Mouse (Mus musculus): ENCODE results near the gene Sptlc3. TPM values are rescaled to one million over a fixed set of nuclear protein-coding genes. Genes with fewer than 3 reads are reported as not detected.
A peak's percentile ranks its signal among the peaks of the same experiment; 100 is the strongest.

Sptlc3 gene
- 5.6 and 6.2 TPM in 2 replicates for polyA plus RNA-seq (2014; fragmentation: Nextera tagmentation; extraction: Ambion mirVana)

DNA sequence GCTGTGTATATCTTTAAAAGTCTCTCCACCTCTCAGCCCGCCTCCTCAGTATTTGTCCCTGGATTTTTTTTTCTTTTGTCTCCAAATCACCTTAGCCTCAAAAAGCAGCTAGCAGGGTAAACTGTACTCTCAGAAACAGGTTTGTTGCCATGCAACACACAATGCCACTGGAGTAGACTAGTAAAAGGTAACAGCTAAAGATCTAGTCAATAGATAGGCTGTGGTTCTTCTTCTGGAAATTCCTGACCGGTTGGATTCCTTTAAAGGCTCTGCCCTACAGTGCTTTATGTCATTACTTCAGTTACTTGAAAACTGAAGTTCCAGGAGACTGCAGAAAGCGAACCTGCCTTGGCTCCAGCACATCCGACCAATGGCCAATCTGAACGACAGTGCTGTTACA is at the start of gene Sptlc3:
TSS of gene Sptlc3 (plus strand) at position 78 of the 400 bp plus-strand sequence.
- peak; percentile 63; the same call in 1 of the 2 replicates for ATAC-seq (ENCODE audit: insufficient number of reproducible peaks, insufficient read depth, low FRiP score, low read depth)
- Histone ChIP-seq H3K36me3 (ENCODE audit: control insufficient read depth, insufficient read depth, low read length) (no peaks in the 10 kb centered on the region), H3K9me3 (ENCODE audit: control insufficient read depth, low read depth, low read length) (no peaks in the 10 kb centered on the region), H3K4me3 (ENCODE audit: low read depth, low read length) (no peak within 1 kb of the TSS; the same call in 1 of the 2 replicates), H3K27ac (ENCODE audit: low read length) (no peak within 1 kb of the TSS), H3K4me2 (replicated peaks; ENCODE audit: low read depth, low read length) (no peak within 1 kb of the TSS), H3K9ac (replicated peaks; ENCODE audit: low read depth, low read length) (no peak within 1 kb of the TSS), H3K27me3 (ENCODE audit: control insufficient read depth, insufficient read depth, low read length) (no peaks in the 10 kb centered on the region), H3K4me1 (ENCODE audit: control insufficient read depth, insufficient read depth, low read length) (no peaks in the 10 kb centered on the region)
- 50% methylated on average over 5 of the region's 5 CpGs for WGBS

DNA sequence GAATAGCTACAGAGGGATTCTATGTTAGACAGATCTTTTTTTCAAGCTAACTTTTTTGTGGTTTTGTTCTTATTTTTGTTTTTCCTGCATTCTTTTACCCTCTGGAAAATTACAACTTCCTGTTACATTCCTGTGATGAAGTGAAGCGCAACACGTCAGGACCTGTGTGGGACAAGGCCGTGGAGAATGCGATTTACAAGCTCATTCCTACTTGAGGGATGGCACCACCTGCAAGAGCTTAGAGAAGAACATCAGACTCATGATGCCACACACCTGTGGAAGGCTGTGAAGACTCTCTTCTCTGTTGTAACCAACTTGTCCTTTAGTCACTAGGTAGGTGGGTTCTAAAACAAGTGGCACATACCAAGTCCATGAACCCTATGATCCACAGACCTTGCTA is 26.0 kb upstream of the Sptlc3 start:
- WGBS = 81% methylated on average over 4 of the region's 4 CpGs
- Histone ChIP-seq H3K27me3 (ENCODE audit: control insufficient read depth, insufficient read depth, low read length) (no peaks in the 10 kb centered on the region), H3K36me3 (ENCODE audit: control insufficient read depth, insufficient read depth, low read length) (no peaks in the 10 kb centered on the region), H3K4me1 (ENCODE audit: control insufficient read depth, insufficient read depth, low read length) (no peaks in the 10 kb centered on the region), H3K9ac (replicated peaks; ENCODE audit: low read depth, low read length) (no peak overlapping the region), H3K27ac (ENCODE audit: low read length) (no peak overlapping the region), H3K4me2 (replicated peaks; ENCODE audit: low read depth, low read length) (no peak overlapping the region), H3K4me3 (ENCODE audit: low read depth, low read length) (no peak overlapping the region), H3K9me3 (ENCODE audit: control insufficient read depth, low read depth, low read length) (no peaks in the 10 kb centered on the region)
- no peak for ATAC-seq (ENCODE audit: insufficient number of reproducible peaks, insufficient read depth, low FRiP score, low read depth)

DNA sequence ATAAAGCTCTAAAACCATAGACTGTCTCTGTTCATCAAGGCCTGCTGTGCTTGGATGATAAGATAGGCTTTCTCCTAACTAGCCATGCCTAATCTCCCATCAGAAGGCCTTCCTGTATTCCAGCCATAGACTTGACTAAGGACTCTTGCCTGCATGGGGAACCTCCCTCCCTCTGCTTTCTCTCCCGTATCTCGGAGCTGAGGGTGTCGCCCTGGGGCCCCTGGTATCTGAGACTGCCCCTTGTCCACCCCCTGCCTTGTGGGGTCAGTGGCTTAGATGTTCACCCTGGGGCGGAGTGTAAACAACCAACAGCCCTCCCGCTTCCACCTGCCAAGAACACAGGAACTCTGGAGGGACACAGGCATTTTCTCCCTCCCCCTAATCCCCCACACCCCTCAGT is 5.0 kb upstream of the Sptlc3 start:
- Histone ChIP-seq H3K4me1 (ENCODE audit: control insufficient read depth, insufficient read depth, low read length) (no peaks in the 10 kb centered on the region), H3K27me3 (ENCODE audit: control insufficient read depth, insufficient read depth, low read length) (no peaks in the 10 kb centered on the region), H3K27ac (ENCODE audit: low read length) (no peak overlapping the region), H3K9me3 (ENCODE audit: control insufficient read depth, low read depth, low read length) (no peaks in the 10 kb centered on the region), H3K4me3 (ENCODE audit: low read depth, low read length) (no peak overlapping the region), H3K36me3 (ENCODE audit: control insufficient read depth, insufficient read depth, low read length) (no peaks in the 10 kb centered on the region), H3K4me2 (replicated peaks; ENCODE audit: low read depth, low read length) (no peak overlapping the region), H3K9ac (replicated peaks; ENCODE audit: low read depth, low read length) (no peak overlapping the region)
- ATAC-seq (ENCODE audit: insufficient number of reproducible peaks, insufficient read depth, low FRiP score, low read depth) = no peak
- 42% methylated on average over 5 of the region's 5 CpGs for WGBS

GRCm38 (mm10) chr2:139494629-139495028 is 916 bp downstream of the Sptlc3 start:
- no peaks in the 10 kb centered on the region for H3K9me3 ChIP-seq (ENCODE audit: control insufficient read depth, low read depth, low read length)
- WGBS = 28% methylated on average over 5 of the region's 5 CpGs
- no peak overlapping the region for H3K9ac ChIP-seq (replicated peaks; ENCODE audit: low read depth, low read length)
- H3K27me3 ChIP-seq (ENCODE audit: control insufficient read depth, insufficient read depth, low read length) = no peaks in the 10 kb centered on the region
- no peak overlapping the region for H3K27ac ChIP-seq (ENCODE audit: low read length)
- H3K4me1 ChIP-seq (ENCODE audit: control insufficient read depth, insufficient read depth, low read length) = no peaks in the 10 kb centered on the region
- no peak overlapping the region for H3K4me2 ChIP-seq (replicated peaks; ENCODE audit: low read depth, low read length)
- no peak for ATAC-seq (ENCODE audit: insufficient number of reproducible peaks, insufficient read depth, low FRiP score, low read depth)
- no peaks in the 10 kb centered on the region for H3K36me3 ChIP-seq (ENCODE audit: control insufficient read depth, insufficient read depth, low read length)
- H3K4me3 ChIP-seq (ENCODE audit: low read depth, low read length) = no peak overlapping the region; the same call in 1 of the 2 replicates

DNA sequence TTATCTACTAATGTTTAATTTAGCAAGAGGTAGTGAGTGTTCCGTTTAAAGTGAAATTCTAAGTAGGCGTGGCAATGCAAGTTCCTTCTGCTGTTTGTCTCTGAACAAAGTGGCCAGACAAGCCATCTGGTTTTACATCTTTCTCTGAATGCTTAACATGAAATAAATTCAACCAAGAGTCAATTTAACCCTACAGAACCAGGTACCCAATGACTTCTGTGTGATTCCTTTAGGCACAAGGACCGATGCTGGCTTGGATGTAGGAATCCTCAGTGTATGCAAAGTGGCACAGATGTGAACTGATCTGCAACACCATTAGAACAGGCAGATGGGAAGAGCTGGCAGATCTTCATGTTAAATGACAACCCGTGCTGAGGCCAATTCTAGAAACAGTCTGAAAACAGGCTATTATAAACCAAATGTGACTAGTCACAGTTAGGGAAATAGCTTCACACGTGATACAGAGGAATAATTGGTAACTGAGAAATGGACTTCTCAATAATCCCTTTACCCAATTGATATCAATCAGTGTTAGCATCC is 68.3 kb downstream of the Sptlc3 start:
- Histone ChIP-seq H3K9me3 (ENCODE audit: control insufficient read depth, low read depth, low read length) (no peaks in the 10 kb centered on the region), H3K4me3 (ENCODE audit: low read depth, low read length) (no peak overlapping the region), H3K27me3 (ENCODE audit: control insufficient read depth, insufficient read depth, low read length) (no peaks in the 10 kb centered on the region), H3K9ac (replicated peaks; ENCODE audit: low read depth, low read length) (no peak overlapping the region), H3K36me3 (ENCODE audit: control insufficient read depth, insufficient read depth, low read length) (no peaks in the 10 kb centered on the region), H3K27ac (ENCODE audit: low read length) (no peak overlapping the region), H3K4me1 (ENCODE audit: control insufficient read depth, insufficient read depth, low read length) (no peaks in the 10 kb centered on the region), H3K4me2 (replicated peaks; ENCODE audit: low read depth, low read length) (no peak overlapping the region)
- no peak for ATAC-seq (ENCODE audit: insufficient number of reproducible peaks, insufficient read depth, low FRiP score, low read depth)
- WGBS = 76% methylated on average over 5 of the region's 5 CpGs

GRCm38 (mm10) chr2:139579280-139579679 is 85.6 kb downstream of the Sptlc3 start:
- H3K4me1 ChIP-seq (ENCODE audit: control insufficient read depth, insufficient read depth, low read length) = no peaks in the 10 kb centered on the region
- no peaks in the 10 kb centered on the region for H3K9me3 ChIP-seq (ENCODE audit: control insufficient read depth, low read depth, low read length)
- no peak overlapping the region for H3K9ac ChIP-seq (replicated peaks; ENCODE audit: low read depth, low read length)
- no peak overlapping the region for H3K27ac ChIP-seq (ENCODE audit: low read length)
- no peaks in the 10 kb centered on the region for H3K27me3 ChIP-seq (ENCODE audit: control insufficient read depth, insufficient read depth, low read length)
- no peak overlapping the region for H3K4me3 ChIP-seq (ENCODE audit: low read depth, low read length)
- no peak for ATAC-seq (ENCODE audit: insufficient number of reproducible peaks, insufficient read depth, low FRiP score, low read depth)
- no peak overlapping the region for H3K4me2 ChIP-seq (replicated peaks; ENCODE audit: low read depth, low read length)
- 12% methylated on average over 3 of the region's 3 CpGs for WGBS
- no peaks in the 10 kb centered on the region for H3K36me3 ChIP-seq (ENCODE audit: control insufficient read depth, insufficient read depth, low read length)

DNA sequence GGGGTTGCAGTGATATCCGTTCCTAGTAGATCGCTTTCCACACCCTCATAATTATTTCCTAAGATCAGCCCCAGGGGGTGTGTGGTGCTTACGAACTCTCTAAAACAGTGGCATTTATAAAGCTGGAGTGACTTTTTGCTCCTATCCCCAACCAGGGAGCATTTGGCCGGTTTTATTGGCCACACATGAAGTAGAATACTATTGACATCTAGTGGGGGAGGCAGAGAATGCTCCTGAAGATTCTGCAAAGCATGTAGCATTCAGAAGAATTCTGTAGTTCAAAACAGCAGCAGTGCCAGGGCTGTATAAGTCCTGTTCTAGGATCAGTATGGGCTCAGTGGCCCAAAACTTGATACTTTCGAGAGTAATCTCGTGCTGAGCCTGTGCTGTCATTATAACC is 89.1 kb downstream of the Sptlc3 start:
- no peak overlapping the region for H3K9ac ChIP-seq (replicated peaks; ENCODE audit: low read depth, low read length)
- H3K4me2 ChIP-seq (replicated peaks; ENCODE audit: low read depth, low read length) = no peak overlapping the region
- H3K9me3 ChIP-seq (ENCODE audit: control insufficient read depth, low read depth, low read length) = no peaks in the 10 kb centered on the region
- WGBS = 30% methylated on average over 6 of the region's 6 CpGs
- H3K4me3 ChIP-seq (ENCODE audit: low read depth, low read length) = no peak overlapping the region
- H3K4me1 ChIP-seq (ENCODE audit: control insufficient read depth, insufficient read depth, low read length) = no peaks in the 10 kb centered on the region
- H3K36me3 ChIP-seq (ENCODE audit: control insufficient read depth, insufficient read depth, low read length) = no peaks in the 10 kb centered on the region
- H3K27ac ChIP-seq (ENCODE audit: low read length) = no peak overlapping the region
- no peaks in the 10 kb centered on the region for H3K27me3 ChIP-seq (ENCODE audit: control insufficient read depth, insufficient read depth, low read length)
- ATAC-seq (ENCODE audit: insufficient number of reproducible peaks, insufficient read depth, low FRiP score, low read depth) = no peak

DNA sequence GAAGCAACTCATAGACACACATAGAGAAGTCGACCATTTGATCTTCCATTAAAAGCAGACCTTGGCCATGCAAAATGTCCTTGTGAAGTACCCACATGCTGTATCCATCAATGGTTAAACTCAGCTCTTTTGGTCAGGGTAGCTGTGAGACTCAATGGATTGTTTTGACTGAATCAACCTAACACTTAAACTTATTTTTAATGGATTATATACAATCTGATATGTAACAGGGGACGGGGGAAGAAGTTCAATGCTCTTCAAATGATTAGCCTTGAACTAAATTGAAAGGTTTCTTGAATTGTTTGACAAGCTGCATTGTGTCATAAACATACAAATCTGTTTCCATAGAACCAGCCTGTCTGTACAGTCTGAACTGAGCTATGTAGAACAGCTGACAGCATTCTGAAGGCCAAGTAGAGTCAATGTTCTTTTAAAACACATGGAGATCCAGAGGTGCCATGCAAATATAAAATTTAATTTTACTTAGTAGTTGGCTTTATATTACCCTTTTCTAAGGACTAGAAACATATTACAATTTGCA is 94.0 kb downstream of the Sptlc3 start:
- 61% methylated on average over 2 of the region's 2 CpGs for WGBS
- Histone ChIP-seq H3K4me2 (replicated peaks; ENCODE audit: low read depth, low read length) (no peak overlapping the region), H3K4me1 (ENCODE audit: control insufficient read depth, insufficient read depth, low read length) (no peaks in the 10 kb centered on the region), H3K9ac (replicated peaks; ENCODE audit: low read depth, low read length) (no peak overlapping the region), H3K9me3 (ENCODE audit: control insufficient read depth, low read depth, low read length) (no peaks in the 10 kb centered on the region), H3K36me3 (ENCODE audit: control insufficient read depth, insufficient read depth, low read length) (no peaks in the 10 kb centered on the region), H3K4me3 (ENCODE audit: low read depth, low read length) (no peak overlapping the region), H3K27ac (ENCODE audit: low read length) (no peak overlapping the region), H3K27me3 (ENCODE audit: control insufficient read depth, insufficient read depth, low read length) (no peaks in the 10 kb centered on the region)
- ATAC-seq (ENCODE audit: insufficient number of reproducible peaks, insufficient read depth, low FRiP score, low read depth) = no peak

DNA sequence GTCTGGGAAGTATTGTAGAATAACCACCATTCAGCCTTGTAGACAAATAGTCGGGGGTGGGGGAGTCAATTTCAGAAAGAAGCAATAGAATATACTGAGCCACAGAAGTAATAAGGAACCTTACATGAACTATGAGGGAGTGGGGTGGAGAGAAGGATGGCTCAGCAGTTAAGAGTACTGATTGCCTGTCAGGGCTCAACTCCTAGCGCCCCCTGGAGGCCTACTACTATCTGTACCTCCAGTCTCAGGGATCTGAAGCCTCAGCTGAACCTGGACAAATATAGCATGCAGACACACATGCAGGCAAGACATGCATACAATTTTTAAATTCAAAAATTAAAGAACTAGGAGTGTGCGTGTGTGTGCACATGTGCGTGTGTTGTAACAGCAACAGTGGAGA is 96.2 kb downstream of the Sptlc3 start:
- no peak overlapping the region for H3K4me3 ChIP-seq (ENCODE audit: low read depth, low read length)
- no peaks in the 10 kb centered on the region for H3K36me3 ChIP-seq (ENCODE audit: control insufficient read depth, insufficient read depth, low read length)
- H3K9me3 ChIP-seq (ENCODE audit: control insufficient read depth, low read depth, low read length) = no peaks in the 10 kb centered on the region
- no peaks in the 10 kb centered on the region for H3K4me1 ChIP-seq (ENCODE audit: control insufficient read depth, insufficient read depth, low read length)
- ATAC-seq (ENCODE audit: insufficient number of reproducible peaks, insufficient read depth, low FRiP score, low read depth) = no peak
- H3K4me2 ChIP-seq (replicated peaks; ENCODE audit: low read depth, low read length) = no peak overlapping the region
- no peak overlapping the region for H3K27ac ChIP-seq (ENCODE audit: low read length)
- H3K9ac ChIP-seq (replicated peaks; ENCODE audit: low read depth, low read length) = no peak overlapping the region
- no peaks in the 10 kb centered on the region for H3K27me3 ChIP-seq (ENCODE audit: control insufficient read depth, insufficient read depth, low read length)
- WGBS = 54% methylated on average over 4 of the region's 4 CpGs
